Mouse (Mus musculus) MEL (cell line): ENCODE measurements around the gene Polr1e.

Experiments
- BHLHE40 ChIP-seq: IDR thresholded peaks from 2 replicates; pipeline ENCODE4 v1.6.1; 2012; ENCODE audit warnings: low read depth, mild to moderate bottlenecking, inconsistent platforms, low read length, improper control_type of control experiment, borderline replicate concordance
- CTCF ChIP-seq, 3 experiments: IDR thresholded peaks in 2 of 3; conservative IDR thresholded peaks in 1 of 3; 2 replicates each; pipeline ENCODE4 v1.5.1; 2011 to 2012; ENCODE audit warnings: low read length in 3 of 3, low read depth in 2 of 3, mild to moderate bottlenecking in 2 of 3, improper control_type of control experiment in 1 of 3, inconsistent platforms in 1 of 3, mixed read lengths in 1 of 3, moderate library complexity in 1 of 3; ENCODE audit not compliant: control insufficient read depth in 1 of 3, insufficient read depth in 1 of 3, poor library complexity in 1 of 3, severe bottlenecking in 1 of 3
- EP300 ChIP-seq, 2 experiments: IDR thresholded peaks; 2 replicates each; pipeline ENCODE4 v1.6.1; 2011; ENCODE audit warnings: improper control_type of control experiment in 2 of 2, low read length in 2 of 2, low read depth in 1 of 2, mild to moderate bottlenecking in 1 of 2
- ETS1 ChIP-seq: IDR thresholded peaks from 2 replicates; pipeline ENCODE4 v1.6.1; 2012; ENCODE audit warnings: low read depth, mild to moderate bottlenecking, inconsistent platforms, low read length, improper control_type of control experiment, moderate library complexity
- GATA1 ChIP-seq: IDR thresholded peaks from 2 replicates; pipeline ENCODE4 v1.6.1; 2011; ENCODE audit warnings: low read depth, low read length, improper control_type of control experiment
- MAX ChIP-seq: IDR thresholded peaks from 2 replicates; pipeline ENCODE4 v1.6.1; 2011; ENCODE audit warnings: low read length, improper control_type of control experiment
- MAZ ChIP-seq: IDR thresholded peaks from 2 replicates; pipeline ENCODE4 v1.6.1; 2012; ENCODE audit warnings: low read depth, mild to moderate bottlenecking, inconsistent platforms, low read length, improper control_type of control experiment
- MYC ChIP-seq: IDR thresholded peaks from 2 replicates; pipeline ENCODE4 v1.6.1; 2011; ENCODE audit warnings: low read depth, mild to moderate bottlenecking, low read length, improper control_type of control experiment, moderate library complexity
- POLR2A ChIP-seq, 2 experiments: IDR thresholded peaks; 2 replicates each; pipeline ENCODE4 v1.6.1; 2011 to 2012; ENCODE audit warnings: low read length in 2 of 2, mild to moderate bottlenecking in 2 of 2, control low read depth in 1 of 2, improper control_type of control experiment in 1 of 2, low read depth in 1 of 2, moderate library complexity in 1 of 2; ENCODE audit not compliant: control insufficient read depth in 1 of 2, insufficient read depth in 1 of 2, poor library complexity in 1 of 2
- POLR2AphosphoS2 ChIP-seq: IDR thresholded peaks from 2 replicates; pipeline ENCODE4 v1.6.1; 2011; ENCODE audit warnings: low read length, improper control_type of control experiment
- RCOR1 ChIP-seq: IDR thresholded peaks from 2 replicates; pipeline ENCODE4 v1.6.1; 2012; ENCODE audit warnings: low read depth, mild to moderate bottlenecking, inconsistent platforms, low read length, improper control_type of control experiment
- TCF12 ChIP-seq: IDR thresholded peaks from 2 replicates; pipeline ENCODE4 v1.6.1; 2014; ENCODE audit warnings: low read depth, mild to moderate bottlenecking, inconsistent platforms, low read length, improper control_type of control experiment, moderate library complexity
- USF1 ChIP-seq: IDR thresholded peaks from 2 replicates; pipeline ENCODE4 v1.6.1; 2014; ENCODE audit warnings: low read depth, mild to moderate bottlenecking, inconsistent platforms, low read length, improper control_type of control experiment, moderate library complexity
- ZMIZ1 ChIP-seq: IDR thresholded peaks from 2 replicates; pipeline ENCODE4 v1.6.1; 2012; ENCODE audit warnings: low read depth, mild to moderate bottlenecking, inconsistent platforms, low read length, improper control_type of control experiment, moderate library complexity

DNA sequence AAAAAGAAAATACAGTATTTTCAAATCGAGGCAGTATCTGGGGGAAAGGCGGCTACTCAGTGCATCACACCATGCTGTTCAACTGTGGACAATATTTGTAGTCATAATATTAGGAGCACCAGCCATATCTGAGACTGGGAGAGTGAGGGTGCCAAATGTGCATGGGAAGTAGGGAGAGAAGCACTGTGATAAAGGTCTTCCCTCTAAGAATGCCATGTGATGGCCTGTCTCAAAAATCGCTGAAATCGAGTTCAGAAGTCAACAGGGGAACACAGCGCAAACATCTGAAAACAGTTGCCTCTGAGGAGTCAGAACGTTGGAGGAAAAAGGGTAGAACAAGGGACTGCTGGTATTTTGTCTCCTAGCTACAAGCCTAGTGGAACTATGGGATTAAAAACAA, 18.4 kb upstream of the Polr1e start:
- TF ChIP-seq CTCF (IDR thresholded peaks at IDR 0.05 in 2 of 3, conservative IDR thresholded peaks at IDR 0.05 in 1 of 3; ENCODE audit: control insufficient read depth in 1 of 3, insufficient read depth in 1 of 3, low read depth in 2 of 3, low read length in 3 of 3, poor library complexity in 1 of 3, severe bottlenecking in 1 of 3) (no peak), POLR2A (IDR thresholded peaks at IDR 0.05; ENCODE audit: control insufficient read depth in 1 of 2, insufficient read depth in 1 of 2, low read depth in 1 of 2, low read length in 2 of 2, poor library complexity in 1 of 2) (no peak), ZMIZ1 (no peak), USF1 (no peak), BHLHE40 (no peak), MAX (no peak), MYC (no peak), MAZ (no peak), TCF12 (no peak), POLR2AphosphoS2 (no peak), RCOR1 (no peak), GATA1 (no peak), EP300 (IDR thresholded peaks at IDR 0.05; ENCODE audit: low read depth in 1 of 2, low read length in 2 of 2) (no peak), ETS1 (no peak)
